Mouse (Mus musculus) MEL (cell line): ENCODE measurements around the gene Gm26566.

Source experiments
- CHD2 ChIP-seq: IDR thresholded peaks from 2 replicates; pipeline ENCODE4 v1.6.1; 2011; ENCODE audit warnings: low read length, improper control_type of control experiment
- ETS1 ChIP-seq: IDR thresholded peaks from 2 replicates; pipeline ENCODE4 v1.6.1; 2012; ENCODE audit warnings: low read depth, mild to moderate bottlenecking, inconsistent platforms, low read length, improper control_type of control experiment, moderate library complexity
- MAFK ChIP-seq: IDR thresholded peaks from 2 replicates; pipeline ENCODE4 v1.6.1; 2011; ENCODE audit warnings: low read depth, mild to moderate bottlenecking, low read length, improper control_type of control experiment, borderline replicate concordance
- MEF2A ChIP-seq: IDR thresholded peaks from 2 replicates; pipeline ENCODE4 v1.6.1; 2014; ENCODE audit warnings: low read depth, mild to moderate bottlenecking, inconsistent platforms, low read length, improper control_type of control experiment; ENCODE audit not compliant: poor library complexity, insufficient replicate concordance, severe bottlenecking; ENCODE audit errors: extremely low read depth
- TCF12 ChIP-seq: IDR thresholded peaks from 2 replicates; pipeline ENCODE4 v1.6.1; 2014; ENCODE audit warnings: low read depth, mild to moderate bottlenecking, inconsistent platforms, low read length, improper control_type of control experiment, moderate library complexity
- USF2 ChIP-seq, 2 experiments: IDR thresholded peaks; 2 replicates each; pipeline ENCODE4 v1.6.1; 2011 to 2012; ENCODE audit warnings: improper control_type of control experiment in 2 of 2, low read length in 2 of 2, borderline replicate concordance in 1 of 2, inconsistent platforms in 1 of 2, low read depth in 1 of 2, mild to moderate bottlenecking in 1 of 2; ENCODE audit not compliant: insufficient read depth in 1 of 2
- ZC3H11A ChIP-seq: IDR thresholded peaks from 2 replicates; pipeline ENCODE4 v1.6.1; 2012; ENCODE audit warnings: low read depth, mild to moderate bottlenecking, inconsistent platforms, low read length, improper control_type of control experiment

- no peak for TF ChIP-seq TCF12
- no peak for TF ChIP-seq ETS1
- no peak for TF ChIP-seq USF2 (IDR thresholded peaks at IDR 0.05; ENCODE audit: borderline replicate concordance in 1 of 2, insufficient read depth in 1 of 2, low read depth in 1 of 2, low read length in 2 of 2)
- no peak for TF ChIP-seq MAFK
- TF ChIP-seq CHD2: no peak
- TF ChIP-seq MEF2A: no peak
- TF ChIP-seq ZC3H11A: no peak
Observed at GRCm38 (mm10) chr4:88744207-88744606, 22.6 kb downstream of the Gm26566 start.
